Mouse (Mus musculus) hindbrain, embryonic 14.5 days (tissue): ENCODE data around the gene Tead1. TPM values are rescaled to one million over a fixed set of nuclear protein-coding genes. Genes with fewer than 3 reads are reported as not detected.
A peak's percentile ranks its signal among the peaks of the same experiment; 100 is the strongest.

Experiments used
- ATAC-seq: fragments of 200-750 bp; cut with Nextera tagmentation; 2 replicates; pipeline ENCODE4 v1.8.0; 2017; ENCODE audit warnings: moderate number of reproducible peaks, mild to moderate bottlenecking, moderate TSS enrichment, moderate library complexity; ENCODE audit not compliant: low FRiP score
- DNase-seq: peaks from one replicate; pipeline ENCODE4 v3.0.0-alpha.2; 2015; ENCODE audit warnings: low spot score
- H3K27ac ChIP-seq: fragments of 300-500 bp; sonication (generic); 2 replicates; pipeline ENCODE4 v1.5.1; 2014; ENCODE audit warnings: mild to moderate bottlenecking, moderate library complexity
- H3K27me3 ChIP-seq: fragments of 300-500 bp; sonication (generic); 2 replicates; pipeline ENCODE4 v1.6.1; 2014; ENCODE audit warnings: mild to moderate bottlenecking, low read length, mixed read lengths; ENCODE audit not compliant: control insufficient read depth, insufficient read depth
- H3K36me3 ChIP-seq: fragments of 300-500 bp; sonication (generic); replicated peaks from 2 replicates; pipeline ENCODE4 v1.6.1; 2014; ENCODE audit not compliant: control insufficient read depth, insufficient read depth
- H3K4me1 ChIP-seq: fragments of 300-500 bp; sonication (generic); replicated peaks from 2 replicates; pipeline ENCODE4 v1.6.1; 2014; ENCODE audit warnings: antibody characterized with exemption, low read length, mixed read lengths; ENCODE audit not compliant: control insufficient read depth, insufficient read depth
- H3K4me2 ChIP-seq: fragments of 300-500 bp; sonication (generic); replicated peaks from 2 replicates; pipeline ENCODE4 v1.6.1; 2014; ENCODE audit warnings: mild to moderate bottlenecking, moderate library complexity
- H3K4me3 ChIP-seq: fragments of 300-500 bp; sonication (generic); replicated peaks from 2 replicates; pipeline ENCODE4 v1.5.1; 2014; ENCODE audit warnings: mild to moderate bottlenecking, low read length
- H3K9ac ChIP-seq: fragments of 300-500 bp; sonication (generic); 2 replicates; pipeline ENCODE4 v1.6.1; 2014
- H3K9me3 ChIP-seq: fragments of 300-500 bp; sonication (generic); 2 replicates; pipeline ENCODE4 v1.6.1; 2016; ENCODE audit warnings: low read length; ENCODE audit not compliant: control insufficient read depth
- WGBS: fragments of 180-500 bp; shearing (Covaris S2); extraction: QIAGEN DNeasy Blood & Tissue Kit; methylation state at CpG from one replicate; pipeline ENCODE4 v1.1.7; 2014; 5-methylcytosine and 5-hydroxymethylcytosine counted together
- polyA plus RNA-seq: library from polyadenylated mRNA; unstranded; fragments of >200 nt; fragmentation: Nextera tagmentation; extraction: Ambion mirVana; gene quantifications from 2 replicates; pipeline ENCODE4 v1.2.1, GENCODE M21; 2014

The Tead1 gene
- polyA plus RNA-seq, 1 experiment from 2014 or later = 16.0 TPM

- Histone ChIP-seq H3K4me2 (peak overlapping the region; percentile 36), H3K36me3 (no peaks in the 10 kb centered on the region), H3K4me1 (peaks cover 42% of the 10 kb centered on the region), H3K4me3 (no peak overlapping the region), H3K9ac (no peak overlapping the region), H3K27me3 (0 out of 2 replicates have a peak, but pooled peaks cover 3% of the 10 kb centered on the region), H3K27ac (peak overlapping the region; percentile 61), H3K9me3 (no peaks in the 10 kb centered on the region)
- 7% methylated on average over 23 of the region's 23 CpGs for WGBS
- DNase-seq = no peak
- no peak for ATAC-seq
These were observed 5.8 kb downstream of the Tead1 start for GRCm38 (mm10) chr7:112684626-112685561.

GRCm38 (mm10) chr7:112685993-112686392, 6.9 kb downstream of the Tead1 start:
- Histone ChIP-seq H3K9ac (no peak overlapping the region), H3K36me3 (no peaks in the 10 kb centered on the region), H3K27ac (no peak overlapping the region), H3K4me1 (peaks cover 42% of the 10 kb centered on the region), H3K9me3 (no peaks in the 10 kb centered on the region), H3K4me3 (no peak overlapping the region), H3K4me2 (no peak overlapping the region), H3K27me3 (0 out of 2 replicates have a peak, but pooled peaks cover 3% of the 10 kb centered on the region)
- no peak for ATAC-seq
- WGBS = 52% methylated on average over 3 of the region's 3 CpGs
- DNase-seq = no peak

GRCm38 (mm10) chr7:112686586-112686985, 7.5 kb downstream of the Tead1 start:
- Histone ChIP-seq H3K9ac (no peak overlapping the region), H3K9me3 (no peaks in the 10 kb centered on the region), H3K27me3 (0 out of 2 replicates have a peak, but pooled peaks cover 2% of the 10 kb centered on the region), H3K4me3 (no peak overlapping the region), H3K36me3 (no peaks in the 10 kb centered on the region), H3K4me2 (no peak overlapping the region), H3K4me1 (peaks cover 42% of the 10 kb centered on the region), H3K27ac (no peak overlapping the region)
- no peak for DNase-seq
- WGBS = 32% methylated on average over 10 of the region's 10 CpGs
- ATAC-seq = no peak

- H3K27me3 ChIP-seq = no peaks in the 10 kb centered on the region
- peaks cover 26% of the 10 kb centered on the region for H3K4me1 ChIP-seq
- H3K9me3 ChIP-seq = no peaks in the 10 kb centered on the region
- WGBS = 43% methylated on average over 9 of the region's 9 CpGs
- H3K36me3 ChIP-seq = no peaks in the 10 kb centered on the region
- no peak overlapping the region for H3K27ac ChIP-seq
- DNase-seq (no peak), ATAC-seq (no peak)
- H3K4me3 ChIP-seq = no peak overlapping the region
- no peak overlapping the region for H3K4me2 ChIP-seq
- H3K9ac ChIP-seq = no peak overlapping the region
These were observed 9.4 kb downstream of the Tead1 start for GRCm38 (mm10) chr7:112688425-112689001.

- H3K27ac ChIP-seq = no peak overlapping the region
- H3K4me3 ChIP-seq = no peak overlapping the region
- DNase-seq = no peak
- H3K9me3 ChIP-seq = no peaks in the 10 kb centered on the region
- no peaks in the 10 kb centered on the region for H3K27me3 ChIP-seq
- WGBS = 25% methylated on average over 7 of the region's 7 CpGs
- H3K36me3 ChIP-seq = no peaks in the 10 kb centered on the region
- peaks cover 10% of the 10 kb centered on the region for H3K4me1 ChIP-seq
- no peak overlapping the region for H3K4me2 ChIP-seq
- ATAC-seq = peak; percentile 17; the same call in 1 of the 2 replicates
- no peak overlapping the region for H3K9ac ChIP-seq
These were observed 12.0 kb downstream of the Tead1 start for GRCm38 (mm10) chr7:112690836-112691781.

- Histone ChIP-seq H3K4me1 (peaks cover 31% of the 10 kb centered on the region), H3K27ac (no peak overlapping the region)
- WGBS = 71% methylated on average over 10 of the region's 10 CpGs
These were observed 14.4 kb downstream of the Tead1 start for GRCm38 (mm10) chr7:112693566-112693965.

GRCm38 (mm10) chr7:112696777-112697161, 17.7 kb downstream of the Tead1 start:
- no peaks in the 10 kb centered on the region for H3K27me3 ChIP-seq
- H3K4me1 ChIP-seq = peaks cover 42% of the 10 kb centered on the region
- H3K27ac ChIP-seq = peak overlapping the region; percentile 60; the same call in 1 of the 2 replicates
- H3K4me2 ChIP-seq = no peak overlapping the region
- no peak overlapping the region for H3K9ac ChIP-seq
- ATAC-seq = no peak
- H3K9me3 ChIP-seq = no peaks in the 10 kb centered on the region
- no peak for DNase-seq
- H3K4me3 ChIP-seq = no peak overlapping the region
- 46% methylated on average over 4 of the region's 4 CpGs for WGBS
- H3K36me3 ChIP-seq = no peaks in the 10 kb centered on the region

More at GRCm38 (mm10) chr7:112693566-112693965, 14.4 kb downstream of the Tead1 start:
- no peak overlapping the region for H3K9ac ChIP-seq
- no peak for DNase-seq
- no peak overlapping the region for H3K4me3 ChIP-seq
- no peaks in the 10 kb centered on the region for H3K9me3 ChIP-seq
- no peaks in the 10 kb centered on the region for H3K36me3 ChIP-seq
- no peaks in the 10 kb centered on the region for H3K27me3 ChIP-seq
- no peak overlapping the region for H3K4me2 ChIP-seq
- ATAC-seq = no peak

GRCm38 (mm10) chr7:112697162-112697841, 18.2 kb downstream of the Tead1 start:
- H3K4me1 ChIP-seq = peaks cover 42% of the 10 kb centered on the region

More at GRCm38 (mm10) chr7:112697162-112697841, 18.2 kb downstream of the Tead1 start:
- Histone ChIP-seq H3K9ac (no peak overlapping the region; the same call in 1 of the 2 replicates), H3K27me3 (no peaks in the 10 kb centered on the region), H3K4me3 (no peak overlapping the region), H3K4me2 (0 out of 2 replicates have a peak overlapping the region, but pooled peaks have one; percentile 5), H3K9me3 (no peaks in the 10 kb centered on the region), H3K36me3 (no peaks in the 10 kb centered on the region), H3K27ac (peak overlapping the region; percentile 60)
- ATAC-seq = peak; percentile 37; the same call in 1 of the 2 replicates
- 7% methylated on average over 10 of the region's 10 CpGs for WGBS
- DNase-seq = no peak
